In the genomic region with DNA sequence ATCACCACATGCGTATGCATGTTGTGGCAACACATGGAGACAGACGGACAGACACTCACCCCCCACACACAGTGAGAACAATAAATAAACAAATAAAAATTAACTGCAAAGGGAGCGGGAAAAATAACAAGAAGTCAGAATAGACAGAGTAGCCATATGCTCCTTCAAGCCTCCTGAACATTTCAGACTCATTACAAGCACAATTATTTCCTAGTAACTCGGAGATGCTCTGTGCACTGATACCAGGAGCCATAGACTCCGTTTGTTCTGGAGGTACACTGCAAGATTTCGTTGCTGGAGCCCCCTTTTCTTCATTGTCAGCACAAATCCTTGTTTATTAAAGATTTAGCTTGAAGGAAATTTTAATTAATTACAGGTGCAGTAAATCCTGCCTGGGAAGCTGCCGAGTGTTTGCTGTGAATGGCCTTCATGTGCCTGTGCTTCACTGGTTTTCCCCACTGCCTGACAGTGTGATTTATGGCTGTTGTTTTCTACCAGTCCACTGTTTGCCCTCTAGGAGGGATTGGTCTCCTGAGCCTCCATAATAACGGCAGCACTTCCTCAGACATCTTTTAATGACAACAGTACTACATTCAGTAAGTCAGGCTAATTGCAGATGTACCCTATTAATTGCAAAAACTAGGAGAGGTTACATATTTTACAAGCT, we compare ENCODE assay signal across 29 mouse cellular contexts. TPM values are rescaled to one million over a fixed set of nuclear protein-coding genes. Genes with fewer than 3 reads are reported as not detected.
A peak's percentile ranks its signal among the peaks of the same experiment; 100 is the strongest.
DNase-seq lines count a peak whose midpoint lies in the region; ATAC-seq lines count a peak whose summit lies in the region.
"Had no signal": no experiment of that assay in that cellular context is flagged by ENCODE, and none has a peak within 500 bp of the region (broad histone marks: within the 10 kb centered on the region; RNA-seq: fewer than 3 reads in every experiment).

No protein-coding gene starts in this region.

- no peak overlapping the region for H3K4me3 ChIP-seq in neural tube, embryonic 12.5 days
- no peak overlapping the region for H3K4me3 ChIP-seq in neural tube, embryonic 15.5 days (replicated peaks)
- H3K4me3 ChIP-seq: embryonic facial prominence, embryonic 15.5 days; forebrain, embryonic 15.5 days; heart, adult 2 months; heart, embryonic 13.5 days; layer of hippocampus, adult 2 months; limb, embryonic 12.5 days; megakaryocyte, embryonic 14.5 days had no signal

- no peak overlapping the region for H3K4me2 ChIP-seq in neural tube, embryonic 12.5 days (replicated peaks)
- no peak overlapping the region for H3K4me2 ChIP-seq in neural tube, embryonic 15.5 days
- H3K4me2 ChIP-seq: embryonic facial prominence, embryonic 15.5 days; forebrain, embryonic 15.5 days; heart, embryonic 13.5 days; limb, embryonic 12.5 days; liver, embryonic 11.5 days had no signal

- intact Hi-C loops in gastrocnemius, postnatal 14 days (cut with DNase I; ENCODE audit: low total_unique reads): no loop called here

- no peak overlapping the region for H3K9ac ChIP-seq in neural tube, embryonic 12.5 days
- H3K9ac ChIP-seq in neural tube, embryonic 15.5 days (replicated peaks): no peak overlapping the region
- H3K9ac ChIP-seq: embryonic facial prominence, embryonic 15.5 days; forebrain, embryonic 15.5 days; heart, embryonic 13.5 days; limb, embryonic 12.5 days had no signal

- peaks cover 4% of the 10 kb centered on the region; the same call in 1 of the 2 replicates for H3K4me1 ChIP-seq in neural tube, embryonic 12.5 days
- peaks cover 8% of the 10 kb centered on the region for H3K4me1 ChIP-seq in neural tube, embryonic 15.5 days
- H3K4me1 ChIP-seq: embryonic facial prominence, embryonic 15.5 days; forebrain, embryonic 15.5 days; heart, embryonic 13.5 days; megakaryocyte, embryonic 14.5 days had no signal

- peak; percentile 85 for ATAC-seq in neural tube, embryonic 12.5 days (ENCODE audit: low FRiP score, low read depth)
- ATAC-seq in neural tube, embryonic 15.5 days (ENCODE audit: low FRiP score): peak; percentile 80; the same call in 1 of the 2 replicates
- ATAC-seq: CD4-positive, CD25-positive, alpha-beta regulatory T cell, adult 4 months; forebrain, embryonic 15.5 days had no signal

- H3K36me3 ChIP-seq in neural tube, embryonic 12.5 days: peaks cover 22% of the 10 kb centered on the region
- H3K36me3 ChIP-seq in neural tube, embryonic 15.5 days: peaks cover 19% of the 10 kb centered on the region

- DNase-seq in heart, adult 11 months: peak; percentile 35
- no peak for DNase-seq in heart, postnatal 4 days
- no peak for DNase-seq in neural tube, embryonic 10.5 days (ENCODE audit: extremely low spot score, low spot score)
- DNase-seq in hindlimb bud, embryonic 11.5 days (ENCODE audit: extremely low spot score, low read depth, low spot score): peak; percentile 66
- DNase-seq in right cerebral cortex, postnatal 14 days: no peak
- no peak for DNase-seq in gastrocnemius, postnatal 14 days
- DNase-seq: cerebellum, adult 11 months; cerebellum, adult 9-11 months; gastrocnemius, postnatal 25 days; heart, adult 2 months; kidney, adult 9 months; kidney, postnatal 25 days; lung, adult 18-20 months; lung, postnatal 10 days; right cerebral cortex, adult 18-20 months; thymus, adult 18-20 months; thymus, postnatal 36 days had no signal

- H3K27ac ChIP-seq in neural tube, embryonic 12.5 days: no peak overlapping the region
- H3K27ac ChIP-seq in neural tube, embryonic 15.5 days (replicated peaks): no peak overlapping the region
- H3K27ac ChIP-seq: embryonic facial prominence, embryonic 15.5 days; forebrain, embryonic 15.5 days; heart, adult 2 months; heart, embryonic 13.5 days; layer of hippocampus, adult 2 months had no signal

- H3K27me3 ChIP-seq in neural tube, embryonic 12.5 days (replicated peaks): no peaks in the 10 kb centered on the region
- H3K27me3 ChIP-seq in neural tube, embryonic 15.5 days (replicated peaks): no peaks in the 10 kb centered on the region
- H3K27me3 ChIP-seq: embryonic facial prominence, embryonic 15.5 days; forebrain, embryonic 15.5 days; heart, embryonic 13.5 days; limb, embryonic 12.5 days; megakaryocyte, embryonic 14.5 days had no signal

- no peaks in the 10 kb centered on the region for H3K9me3 ChIP-seq in neural tube, embryonic 12.5 days
- H3K9me3 ChIP-seq in neural tube, embryonic 15.5 days (replicated peaks): no peaks in the 10 kb centered on the region
- H3K9me3 ChIP-seq: embryonic facial prominence, embryonic 15.5 days; forebrain, embryonic 15.5 days; heart, embryonic 13.5 days; limb, embryonic 12.5 days; megakaryocyte, embryonic 14.5 days had no signal

- 47% methylated on average over 8 of the region's 8 CpGs for WGBS in neural tube, embryonic 12.5 days
- WGBS in neural tube, embryonic 15.5 days: 26% methylated on average over 8 of the region's 8 CpGs

RNA-seq across cellular contexts. Expression of gene Ercc6, which starts 41.7 kb away (rescaled TPM):
- 10 to 100 TPM; 10.7 to 10.8 TPM for total RNA-seq in heart, postnatal 4 days (2021)
- polyA plus RNA-seq in neural tube, embryonic 12.5 days (2016; fragmentation: Nextera tagmentation; extraction: Ambion mirVana): 30.5 and 31.9 TPM in 2 replicates
- 20.4 and 20.8 TPM in 2 replicates for polyA plus RNA-seq in neural tube, embryonic 15.5 days (2015; fragmentation: Nextera tagmentation; extraction: Ambion mirVana)
- total RNA-seq in gastrocnemius, postnatal 14 days (2021): 1 to 10 TPM; 4.7 to 5.9 TPM

RNA-seq across cellular contexts. Expression of gene Prrxl1, which starts 44.2 kb away (rescaled TPM):
- not detected for total RNA-seq in heart, postnatal 4 days (2021)
- 33.5 and 43.7 TPM in 2 replicates for polyA plus RNA-seq in neural tube, embryonic 12.5 days (2016; fragmentation: Nextera tagmentation; extraction: Ambion mirVana)
- polyA plus RNA-seq in neural tube, embryonic 15.5 days (2015; fragmentation: Nextera tagmentation; extraction: Ambion mirVana): 112 and 125 TPM in 2 replicates
- not detected for total RNA-seq in gastrocnemius, postnatal 14 days (2021)
- total RNA-seq: gastrocnemius, postnatal 25 days; heart, adult 2 months; heart, postnatal 25 days; layer of hippocampus, postnatal 25 days had no signal
- polyA plus RNA-seq: CD4-positive, CD25-positive, alpha-beta regulatory T cell, adult 4 months; heart, adult 2 months; liver, embryonic 11.5 days had no signal

Comparison
In these comparisons a context has a peak if more than half of its experiments do, and no peak if none do; other contexts are left out.
1. DNase-seq: peak in heart, adult 11 months (single experiment) and hindlimb bud, embryonic 11.5 days (single experiment); none in heart, postnatal 4 days (single experiment), neural tube, embryonic 10.5 days (single experiment), right cerebral cortex, postnatal 14 days (single experiment) and gastrocnemius, postnatal 14 days (single experiment).